Comparison of ENCODE assay signal across 20 mouse cellular contexts in the genomic region with DNA sequence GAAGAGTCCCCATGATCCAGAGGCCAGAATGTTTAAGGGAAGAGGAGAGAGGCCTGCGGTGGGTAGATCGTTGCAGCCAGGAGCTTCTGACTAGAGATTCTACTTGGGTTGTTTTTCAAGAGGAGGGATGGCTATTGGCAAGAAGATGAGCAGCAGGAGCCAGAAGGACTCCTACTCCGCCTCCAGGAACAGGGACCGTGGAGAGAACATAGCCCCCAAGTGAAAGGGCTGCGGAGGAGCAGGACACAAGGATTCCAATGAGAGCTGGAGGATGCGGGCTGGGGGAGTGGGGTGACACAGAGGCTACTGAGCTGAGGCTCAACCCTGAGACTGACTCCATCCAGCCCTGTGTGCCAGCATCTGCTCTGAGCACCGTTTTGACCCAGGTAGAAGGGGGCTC.
A peak's percentile ranks its signal among the peaks of the same experiment; 100 is the strongest.
DNase-seq lines count a peak whose midpoint lies in the region; TF ChIP-seq lines count a peak whose summit lies in the region.
"Had no signal": no experiment of that assay in that cellular context is flagged by ENCODE, and none has a peak within 500 bp of the region (broad histone marks: within the 10 kb centered on the region; RNA-seq: fewer than 3 reads in every experiment).

No protein-coding gene starts in this region.

- TF ChIP-seq CTCF in left cerebral cortex, adult 2 months (IDR thresholded peaks at IDR 0.05), result no peak

- intact Hi-C loops in left cerebral cortex, adult 2 months (cut with DNase I), result loop anchor here (1.0 to 5.0 kb wide), 4 partner anchors 49 to 156 kb away; no protein-coding TSS in a partner anchor
- intact Hi-C loops in left cerebral cortex, postnatal 4 days (cut with DNase I), result no loop called here

- H3K4me3 ChIP-seq in left cerebral cortex, adult 2 months, result no peak overlapping the region
- H3K4me3 ChIP-seq: embryonic facial prominence, embryonic 15.5 days; erythroblast, embryonic 14.5 days; forebrain, embryonic 10.5 days; heart, embryonic 10.5 days; hindbrain, embryonic 12.5 days had no signal

- H3K27ac ChIP-seq in left cerebral cortex, adult 2 months, result peak overlapping the region; percentile 76
- H3K27ac ChIP-seq: embryonic facial prominence, embryonic 15.5 days; forebrain, embryonic 10.5 days; heart, embryonic 10.5 days; hindbrain, embryonic 12.5 days had no signal

- DNase-seq in layer of hippocampus, adult 11-12 months (ENCODE audit: low spot score), result peak; percentile 21
- DNase-seq in layer of hippocampus, postnatal 25 days (ENCODE audit: extremely low spot score in 1 of 2, low spot score in 1 of 2), result no peak
- peak in 1 of 2 experiments; percentile 60 for DNase-seq in left cerebral cortex, adult 2 months (ENCODE audit: extremely low spot score in 1 of 2, low spot score in 2 of 2)
- no peak for DNase-seq in left cerebral cortex, postnatal 4 days
- DNase-seq in right cerebral cortex, postnatal 25 days, result peak; percentile 45
- DNase-seq in right cerebral cortex, postnatal 10 days (ENCODE audit: low spot score in 2 of 2), result no peak
- DNase-seq in cerebellum, postnatal 10 days, result no peak
- DNase-seq: adrenal gland, postnatal 10 days; cerebellum, adult 18-20 months; cerebellum, adult 9-11 months; embryo, embryonic 11 days; gastrocnemius, postnatal 10 days; heart, adult 18-20 months; heart, postnatal 10 days; heart, postnatal 4 days had no signal

Comparison
In these comparisons a context has a peak if more than half of its experiments do, and no peak if none do; other contexts are left out.
1. DNase-seq: peak in layer of hippocampus, adult 11-12 months (single experiment) and right cerebral cortex, postnatal 25 days (single experiment); none in layer of hippocampus, postnatal 25 days (0 of 2), left cerebral cortex, postnatal 4 days (single experiment), right cerebral cortex, postnatal 10 days (0 of 2) and cerebellum, postnatal 10 days (0 of 2).